In genomic region chrX:42360173-42360931, GRCm38 (mm10) we compare ENCODE assay signal across 8 mouse cellular contexts.
DNase-seq lines count a peak whose midpoint lies in the region; ATAC-seq lines count a peak whose summit lies in the region.

No protein-coding gene starts in this region.

- peak overlapping the region; percentile 74 for H3K27ac ChIP-seq in forebrain, embryonic 11.5 days (ENCODE audit: low read depth, low read length)
- peak overlapping the region; percentile 37; the same call in 1 of the 2 replicates for H3K27ac ChIP-seq in lung, embryonic 15.5 days

- H3K36me3 ChIP-seq in forebrain, embryonic 11.5 days (ENCODE audit: control insufficient read depth, insufficient read depth, low read length), result no peaks in the 10 kb centered on the region
- no peaks in the 10 kb centered on the region for H3K36me3 ChIP-seq in lung, embryonic 15.5 days

- 20% methylated on average over 15 of the region's 15 CpGs for WGBS in forebrain, embryonic 11.5 days
- 18% methylated on average over 15 of the region's 15 CpGs for WGBS in lung, embryonic 15.5 days

- H3K4me2 ChIP-seq in forebrain, embryonic 11.5 days (ENCODE audit: low read depth, low read length, severe bottlenecking), result peak overlapping the region; percentile 34
- peak overlapping the region; percentile 48 for H3K4me2 ChIP-seq in lung, embryonic 15.5 days

- no peaks in the 10 kb centered on the region for H3K27me3 ChIP-seq in forebrain, embryonic 11.5 days (ENCODE audit: control insufficient read depth, insufficient read depth, low read length)
- no peaks in the 10 kb centered on the region for H3K27me3 ChIP-seq in lung, embryonic 15.5 days

- peak; percentile 74 for DNase-seq in CD4-positive, CD25-positive, alpha-beta regulatory T cell, adult 2 months (ENCODE audit: low read depth, low spot score)
- peak; percentile 9 for DNase-seq in Muller cell, postnatal 12 days (ENCODE audit: inconsistent ontology term)
- peak; percentile 54 for DNase-seq in forebrain, embryonic 11.5 days (ENCODE audit: low spot score)
- DNase-seq in induced T-regulatory cell, adult 2 months (ENCODE audit: low read depth), result peak; percentile 73
- DNase-seq in skeletal muscle tissue, adult 2 months (ENCODE audit: low read depth, low spot score), result peak; percentile 27
- no peak for DNase-seq in layer of hippocampus, postnatal 10 days (ENCODE audit: low spot score in 2 of 2)
- DNase-seq in right cerebral cortex, adult 18-20 months, result no peak

- peak overlapping the region; percentile 35; the same call in 1 of the 2 replicates for H3K9ac ChIP-seq in forebrain, embryonic 11.5 days (ENCODE audit: low read length)
- H3K9ac ChIP-seq in lung, embryonic 15.5 days, result no peak overlapping the region

- 0 out of 2 replicates have a peak, but pooled peaks have one; percentile 11 for ATAC-seq in forebrain, embryonic 11.5 days (replicated peaks; ENCODE audit: low FRiP score)
- peak; percentile 62; the same call in 1 of the 2 replicates for ATAC-seq in lung, embryonic 15.5 days (ENCODE audit: borderline replicate concordance, extremely low read depth, low FRiP score, low TSS enrichment)

- H3K9me3 ChIP-seq in forebrain, embryonic 11.5 days (ENCODE audit: control insufficient read depth, low read length), result no peaks in the 10 kb centered on the region
- H3K9me3 ChIP-seq in lung, embryonic 15.5 days, result no peaks in the 10 kb centered on the region

- H3K4me1 ChIP-seq in forebrain, embryonic 11.5 days (replicated peaks; ENCODE audit: control insufficient read depth, insufficient read depth, low read length), result no peaks in the 10 kb centered on the region; the same call in 1 of the 2 replicates
- peaks cover 3% of the 10 kb centered on the region; the same call in 1 of the 2 replicates for H3K4me1 ChIP-seq in lung, embryonic 15.5 days

- no peak overlapping the region; the same call in 1 of the 2 replicates for H3K4me3 ChIP-seq in forebrain, embryonic 11.5 days (ENCODE audit: low read depth, low read length)
- H3K4me3 ChIP-seq in lung, embryonic 15.5 days, result peak overlapping the region; percentile 24

Comparison
In these comparisons a context has a peak if more than half of its experiments do, and no peak if none do; other contexts are left out.
1. DNase-seq: peak in CD4-positive, CD25-positive, alpha-beta regulatory T cell, adult 2 months (single experiment), Muller cell, postnatal 12 days (single experiment), forebrain, embryonic 11.5 days (single experiment), induced T-regulatory cell, adult 2 months (single experiment) and skeletal muscle tissue, adult 2 months (single experiment); none in layer of hippocampus, postnatal 10 days (0 of 2) and right cerebral cortex, adult 18-20 months (single experiment).